Mouse (Mus musculus) cerebellum, adult 9-10 months (tissue): Measurements from ENCODE around the gene Tenm4.

Experiments
- DNase-seq: peaks from one replicate; pipeline ENCODE4 v3.0.0; 2022

The Tenm4 gene

DNA sequence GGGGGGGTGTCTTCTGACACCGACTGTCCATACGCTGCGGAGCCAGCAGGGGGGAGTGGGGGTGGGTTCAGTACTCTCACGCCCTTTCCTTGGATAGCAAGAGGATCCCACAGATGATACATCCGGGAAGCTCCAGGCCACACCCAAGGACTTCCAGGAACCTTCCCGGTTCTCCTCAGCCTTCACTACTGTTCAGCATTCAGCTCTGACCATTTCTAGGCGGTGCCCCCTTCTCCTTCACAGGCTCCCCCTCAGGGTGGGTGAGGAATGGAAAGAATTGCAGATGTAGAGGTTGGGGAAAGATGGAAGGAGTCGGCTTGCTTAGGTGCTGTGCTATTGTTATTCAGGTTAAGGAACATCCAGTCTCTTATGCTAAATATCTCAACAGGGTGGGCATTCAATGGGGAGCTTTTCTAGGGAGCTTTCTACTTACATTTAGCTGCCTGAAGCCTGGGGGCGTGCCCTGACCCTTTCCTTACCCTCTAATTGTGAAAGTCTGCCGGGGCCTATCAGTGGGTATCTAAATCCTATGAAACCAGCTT, 33.8 kb downstream of the Tenm4 start:
- no peak for DNase-seq

- no peak for DNase-seq
Observed at GRCm38 (mm10) chr7:96207071-96207470, 36.0 kb downstream of the Tenm4 start.

- no peak for DNase-seq
Observed at GRCm38 (mm10) chr7:96209783-96210524, 38.9 kb downstream of the Tenm4 start.

DNA sequence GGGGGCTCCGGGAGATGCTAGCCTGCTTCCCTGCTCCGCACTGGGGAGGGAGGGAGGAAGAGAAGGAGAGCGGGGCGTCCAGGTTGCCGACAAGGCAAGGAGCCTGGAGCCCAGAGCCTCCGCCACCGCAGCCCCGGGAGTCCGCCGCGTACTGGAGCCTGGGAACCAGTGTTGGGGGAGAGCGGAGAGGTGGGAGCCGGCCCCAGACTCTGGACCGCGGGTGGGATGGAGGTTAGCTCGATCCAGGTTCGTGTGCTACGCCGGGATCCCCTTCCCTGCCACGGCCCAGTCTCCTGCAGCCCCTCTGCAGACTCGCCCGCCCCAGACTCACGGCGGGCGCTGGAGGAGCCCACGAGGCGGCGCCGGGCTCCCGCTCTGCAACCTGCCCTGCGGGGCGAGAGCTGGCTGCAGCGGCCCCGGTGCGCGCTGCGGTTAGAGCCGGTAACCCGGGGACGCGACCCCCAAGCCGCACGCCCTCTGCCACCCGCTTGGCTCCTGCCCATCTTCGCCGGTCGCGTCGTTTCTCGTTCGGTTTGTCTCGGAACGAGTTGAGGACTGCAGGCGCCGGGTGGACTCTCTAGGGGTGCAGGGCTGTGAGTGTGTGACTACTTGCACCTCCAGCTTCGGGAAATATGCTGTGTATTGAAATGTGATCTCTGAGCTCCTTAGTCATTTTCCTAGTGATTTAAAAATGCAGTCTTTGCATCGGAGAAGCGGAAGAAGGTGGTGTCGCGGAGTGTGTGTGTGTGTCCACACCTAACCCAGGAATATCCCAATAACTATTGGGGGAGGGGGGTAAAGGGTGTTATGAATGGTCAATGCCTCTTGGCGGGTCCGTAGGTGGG, 39.7 kb downstream of the Tenm4 start:
- DNase-seq = no peak

- no peak for DNase-seq
Observed at GRCm38 (mm10) chr7:96211618-96212021, 40.6 kb downstream of the Tenm4 start.

DNA sequence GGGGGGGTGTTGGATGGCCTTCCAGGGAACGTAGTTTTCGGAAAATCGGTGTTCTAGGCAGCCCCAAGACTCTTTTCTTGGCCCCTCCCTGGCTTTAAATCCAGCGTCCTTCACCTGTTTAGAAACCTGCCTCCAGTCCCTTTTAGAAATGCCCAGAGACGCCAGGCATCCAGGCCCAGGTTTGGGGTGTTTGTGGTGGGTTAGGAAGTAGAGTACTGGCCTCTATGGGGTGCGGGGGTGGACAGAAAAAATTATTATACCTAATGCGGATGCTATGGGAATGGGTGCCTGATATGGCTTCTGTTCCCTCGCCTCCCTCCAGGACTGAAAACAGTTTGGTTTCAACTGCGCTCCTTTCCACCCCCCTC, 41.2 kb downstream of the Tenm4 start:
- DNase-seq = no peak

DNA sequence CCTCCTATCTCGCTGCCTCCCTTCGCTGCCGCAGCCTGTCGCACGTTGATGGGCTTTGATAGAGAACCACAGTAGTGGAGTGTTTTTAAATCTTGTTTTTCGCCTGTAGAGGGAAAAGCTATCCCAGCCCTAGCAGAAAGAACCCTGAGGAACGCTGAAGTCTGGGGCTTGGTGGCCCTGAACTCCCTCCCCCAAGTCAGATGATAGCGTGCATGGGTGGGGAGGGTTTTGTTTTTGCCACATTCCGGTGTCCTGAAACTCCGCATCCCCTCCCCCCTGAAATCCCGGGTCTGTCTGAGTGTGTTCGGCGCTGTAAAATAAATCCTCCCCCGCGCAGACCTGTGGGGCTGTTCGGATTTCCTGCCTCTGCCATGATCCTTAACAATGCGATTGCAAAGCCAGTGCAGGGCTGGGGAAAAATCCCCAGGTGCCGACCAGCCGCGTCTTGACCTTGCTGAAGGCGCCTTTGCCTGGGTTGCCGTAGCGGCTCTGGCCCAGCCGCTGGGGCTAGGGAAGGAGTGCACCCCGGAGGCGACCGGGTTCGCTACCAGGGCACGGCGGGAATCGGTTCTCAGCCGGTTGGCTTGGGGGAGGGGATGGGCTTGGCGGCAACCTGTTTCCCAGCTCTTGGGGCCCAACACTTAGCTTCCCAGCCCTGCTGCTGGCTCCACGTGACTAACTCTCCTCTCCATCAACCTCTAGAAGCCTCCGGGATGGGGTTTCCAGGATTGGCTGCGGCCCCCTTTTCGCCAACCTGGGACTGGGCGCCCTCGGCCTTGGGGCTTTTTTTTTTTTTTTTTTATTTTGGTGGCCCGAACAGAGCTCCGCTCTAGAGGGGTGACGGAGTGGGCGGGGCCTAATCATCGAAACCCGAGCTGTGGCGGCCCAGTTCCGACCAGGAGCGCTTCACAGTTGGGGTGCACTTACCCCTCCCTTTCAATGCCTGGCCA, 41.8 kb downstream of the Tenm4 start:
- no peak for DNase-seq

GRCm38 (mm10) chr7:96213741-96214140, 42.7 kb downstream of the Tenm4 start:
- DNase-seq = no peak

GRCm38 (mm10) chr7:96214876-96215275, 43.8 kb downstream of the Tenm4 start:
- no peak for DNase-seq

DNA sequence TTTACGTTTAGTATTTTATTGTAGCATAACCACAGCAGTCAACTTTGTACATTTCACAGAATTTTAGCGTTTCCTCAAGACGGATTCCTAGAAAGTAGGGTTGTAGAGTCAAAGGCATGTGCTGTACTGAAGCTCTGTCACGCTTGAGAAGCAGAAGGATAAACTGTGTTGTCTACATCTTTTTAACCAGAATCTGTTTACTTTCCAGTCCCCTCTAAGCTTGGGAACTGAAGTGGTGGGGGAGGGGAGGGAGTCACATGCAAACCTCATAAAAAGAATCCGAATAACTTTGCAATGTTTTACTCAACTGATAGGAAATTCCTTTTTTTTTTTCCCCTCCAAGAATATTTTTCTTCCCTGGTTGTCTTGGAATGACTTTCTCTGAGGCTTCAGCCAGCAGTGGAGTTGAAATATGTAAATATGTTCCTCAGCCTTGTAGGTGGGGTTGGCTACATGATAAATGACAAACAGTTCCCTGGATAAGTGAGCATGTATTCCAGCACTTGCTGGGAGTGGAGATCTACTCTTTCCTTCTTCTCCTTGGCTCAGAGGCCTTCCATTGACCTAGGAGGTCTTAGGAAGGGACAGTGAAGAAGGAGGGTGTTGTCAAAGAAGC, 45.0 kb downstream of the Tenm4 start:
- no peak for DNase-seq

GRCm38 (mm10) chr7:96219386-96219785, 48.3 kb downstream of the Tenm4 start:
- DNase-seq = no peak

DNA sequence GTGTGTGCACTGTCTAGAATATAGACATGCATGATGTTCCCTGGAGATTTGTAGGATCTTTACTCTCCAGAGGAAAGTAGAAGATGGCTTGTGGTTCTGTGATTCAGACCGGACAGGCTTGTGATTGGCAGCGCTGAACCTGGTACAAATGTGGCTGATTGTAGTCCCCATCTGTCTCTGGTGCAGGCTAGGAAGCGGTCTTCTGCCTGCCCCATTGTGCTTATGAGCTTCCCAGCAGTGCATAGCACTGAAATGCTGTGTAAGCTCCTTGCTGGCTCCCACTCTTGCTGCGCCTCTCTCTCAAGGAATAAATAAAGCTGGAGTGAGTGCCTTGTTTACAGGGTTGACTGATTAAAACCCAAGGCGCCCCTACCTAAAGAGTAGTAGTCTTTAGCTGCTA, 49.6 kb downstream of the Tenm4 start:
- no peak for DNase-seq

GRCm38 (mm10) chr7:96222569-96222968, 51.5 kb downstream of the Tenm4 start:
- DNase-seq = no peak

GRCm38 (mm10) chr7:96228562-96229268, 57.7 kb downstream of the Tenm4 start:
- no peak for DNase-seq

GRCm38 (mm10) chr7:96230006-96230719, 59.1 kb downstream of the Tenm4 start:
- DNase-seq = no peak

DNA sequence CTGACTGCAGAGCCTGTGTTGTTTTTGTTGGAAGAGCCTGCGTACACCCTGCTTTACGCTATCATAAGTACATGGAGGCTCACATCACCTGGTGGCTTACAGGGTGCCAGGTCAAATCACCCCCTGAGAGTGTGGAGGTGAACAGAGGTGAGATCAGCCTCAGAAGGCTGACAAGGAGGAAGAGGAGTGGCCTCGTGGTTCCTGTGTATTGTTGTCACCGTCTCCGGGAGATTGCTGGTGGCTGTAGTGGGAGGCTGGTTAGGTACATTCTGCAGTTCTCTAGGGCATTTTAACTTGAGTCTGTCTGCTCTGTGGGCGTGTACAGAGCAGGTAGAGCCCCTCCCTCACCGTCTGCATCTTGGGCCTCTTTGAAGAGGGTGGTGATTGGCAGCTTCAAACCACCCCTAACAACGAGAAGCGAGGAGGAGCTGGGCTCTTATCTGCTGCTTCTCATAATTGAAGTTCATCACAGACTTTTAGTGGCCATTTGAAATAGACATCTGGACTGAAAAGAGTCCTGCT, 59.7 kb downstream of the Tenm4 start:
- no peak for DNase-seq

DNA sequence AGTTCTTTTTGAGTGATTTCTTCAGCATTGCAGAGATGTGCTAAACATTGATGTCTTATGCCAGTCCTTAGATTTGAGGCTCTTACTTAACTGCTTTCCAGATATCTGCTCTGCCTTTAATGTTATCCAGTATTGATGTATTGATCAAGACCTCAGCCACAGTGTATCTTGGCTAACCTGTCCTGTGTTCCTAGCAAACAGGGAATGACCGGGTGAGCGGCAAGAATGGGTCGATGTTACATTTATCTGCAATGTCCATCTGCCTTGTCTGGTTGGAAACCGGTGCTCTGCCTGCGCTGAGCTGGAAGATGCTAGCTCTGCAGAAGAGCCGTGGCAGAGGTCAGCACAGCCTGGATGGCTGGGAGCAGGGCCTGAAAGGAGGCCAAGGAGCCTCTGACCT, 64.8 kb downstream of the Tenm4 start:
- no peak for DNase-seq

DNA sequence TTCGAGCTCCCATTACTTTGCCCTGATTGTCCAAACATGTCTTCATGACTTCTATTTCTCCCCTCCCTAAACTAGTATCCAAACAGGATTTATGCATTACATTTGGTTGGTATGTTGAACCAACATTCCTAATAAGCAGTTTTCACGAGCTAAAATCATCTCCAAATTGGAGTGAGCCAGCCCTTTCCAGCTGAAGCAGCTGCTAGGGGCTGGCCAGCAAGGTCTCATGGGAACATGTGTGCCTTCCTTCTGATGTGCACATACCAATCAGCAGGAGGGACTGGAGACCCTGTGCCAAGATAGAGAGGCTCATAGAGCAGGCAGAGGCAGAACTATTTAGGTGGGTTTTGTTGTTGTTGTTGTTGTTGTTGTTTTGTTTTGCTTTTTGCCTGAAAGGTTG, 69.6 kb downstream of the Tenm4 start:
- DNase-seq = no peak

GRCm38 (mm10) chr7:96242328-96243185, 71.5 kb downstream of the Tenm4 start:
- no peak for DNase-seq

GRCm38 (mm10) chr7:96244796-96245195, 73.8 kb downstream of the Tenm4 start:
- DNase-seq = no peak
